Mouse (Mus musculus) adrenal gland, adult (tissue): ENCODE data around the gene Ttc13.

Source experiments
- DNase-seq, 2 experiments: peaks; one replicate each; pipeline ENCODE4 v3.0.0; 2022 to 2023; ENCODE audit warnings: low spot score in 1 of 2; ENCODE audit not compliant: inconsistent age in 2 of 2

Ttc13 gene

DNA sequence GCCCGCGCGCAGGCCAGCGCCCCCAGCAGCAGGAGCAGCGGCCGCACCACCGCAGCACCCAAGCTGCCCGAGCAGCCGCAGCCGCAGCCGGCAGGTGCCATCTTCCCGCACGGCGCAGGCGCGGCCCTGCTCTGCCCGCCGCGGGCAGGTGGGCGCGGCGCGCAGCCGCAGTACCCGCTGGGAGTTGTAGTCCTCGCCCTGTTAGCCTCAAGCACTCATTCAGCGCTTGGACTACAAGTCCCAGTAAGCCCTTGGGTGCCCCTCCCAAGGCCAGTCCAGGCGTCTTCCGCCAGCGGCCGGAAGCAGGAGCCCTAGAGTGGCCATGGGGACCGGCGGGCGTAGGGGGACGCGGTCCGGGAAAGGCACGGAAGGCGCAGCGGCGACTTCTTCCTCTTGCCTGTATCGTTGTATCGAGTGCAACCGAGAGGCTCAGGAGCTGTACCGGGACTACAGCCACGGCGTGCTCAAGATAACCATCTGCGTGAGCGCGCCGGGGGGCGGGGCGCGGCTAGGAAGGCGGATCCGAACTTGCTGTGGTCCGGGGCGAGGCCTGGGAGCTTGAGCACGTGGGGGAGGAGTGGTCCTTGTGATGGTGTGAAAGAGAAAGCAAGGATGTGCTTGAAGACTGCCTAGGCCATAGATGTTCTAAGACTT lies at the start of gene Ttc13, which contains the start of gene Arv1:
Gene Ttc13, minus strand, starts transcription at position 122 of the 654 bp plus-strand sequence.
Gene Arv1, plus strand, starts transcription at position 278 of the 654 bp plus-strand sequence.
- DNase-seq: peak; percentile 97 to 98

DNA sequence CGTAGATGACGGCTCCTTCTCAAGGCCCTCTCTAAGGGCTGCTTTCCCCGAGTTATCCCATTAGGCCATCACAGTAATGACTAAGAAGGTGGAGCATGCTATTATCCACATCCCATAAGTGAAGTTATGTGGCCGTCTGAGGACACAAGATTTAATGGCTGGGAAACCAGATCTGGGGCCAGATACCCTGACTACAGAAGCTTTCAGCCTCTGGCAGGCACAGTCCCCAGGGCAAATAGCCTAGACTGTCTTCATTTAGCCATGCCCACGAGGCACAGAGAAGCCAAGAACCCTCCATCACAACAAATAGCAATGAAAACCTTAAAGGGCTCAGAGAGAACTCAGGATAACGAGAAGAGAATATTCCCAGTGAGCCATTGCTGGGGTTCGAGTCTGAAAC lies 41.3 kb upstream of the Ttc13 start:
- no peak for DNase-seq

- no peak for DNase-seq
Measured at GRCm38 (mm10) chr8:124758544-124758943, 36.8 kb upstream of the Ttc13 start.

DNA sequence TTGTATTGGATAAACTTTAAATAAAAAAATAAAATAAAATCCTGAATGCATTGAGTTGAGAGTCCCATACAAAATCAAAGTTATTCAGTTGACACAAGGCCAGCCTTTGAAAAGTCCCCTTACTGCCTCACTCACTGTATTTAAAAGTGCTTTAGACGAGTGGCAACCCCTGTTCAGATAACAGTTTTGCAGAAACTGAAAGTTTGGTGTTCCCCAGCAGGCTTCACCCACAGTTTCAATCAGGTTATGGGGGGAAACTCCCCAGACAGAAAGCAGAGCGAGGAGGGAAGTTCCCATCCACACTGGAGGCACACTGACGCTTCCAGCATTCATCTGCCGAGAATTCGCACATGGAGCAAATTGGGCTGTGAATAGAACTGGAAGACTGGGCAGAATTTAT lies 34.8 kb upstream of the Ttc13 start:
- no peak for DNase-seq

DNA sequence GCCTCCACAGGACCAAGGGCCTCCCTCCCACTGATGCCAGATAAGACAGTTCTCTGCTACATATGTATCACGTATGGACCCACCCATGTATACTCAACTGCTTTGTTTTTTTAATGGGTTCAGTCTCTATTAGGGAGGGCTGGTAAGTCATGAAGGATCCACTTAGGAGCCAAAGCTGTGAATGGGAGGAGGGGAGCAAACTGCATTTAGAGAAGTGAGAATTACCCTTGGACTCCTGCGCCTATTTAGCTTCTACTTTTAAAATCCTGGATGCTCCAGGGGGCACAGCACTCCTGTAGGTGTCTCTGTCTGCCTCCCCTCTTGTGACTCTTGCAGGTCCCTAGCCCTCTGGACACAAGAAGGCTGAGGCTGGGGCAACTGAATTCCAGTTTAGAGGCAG lies 34.4 kb upstream of the Ttc13 start:
- DNase-seq: no peak

DNA sequence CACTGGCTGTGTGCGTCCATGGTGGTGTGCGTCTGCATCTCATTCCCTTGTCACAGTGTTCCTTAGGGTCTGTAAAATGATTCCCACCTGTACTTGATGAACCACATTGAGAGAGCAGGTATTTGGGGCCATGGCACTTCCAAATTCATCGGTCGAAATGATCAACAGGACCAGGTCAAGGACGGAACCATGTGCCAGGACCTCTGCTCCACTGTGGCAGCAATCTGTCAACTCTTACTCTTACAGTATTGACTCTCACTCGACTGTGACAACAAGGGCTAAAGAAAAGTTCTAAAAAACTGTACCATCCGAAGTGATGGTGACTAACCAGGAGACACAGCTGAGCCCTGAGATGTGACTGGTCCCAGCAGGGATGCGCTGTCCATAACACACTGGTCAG lies 33.7 kb upstream of the Ttc13 start:
- DNase-seq: no peak

DNA sequence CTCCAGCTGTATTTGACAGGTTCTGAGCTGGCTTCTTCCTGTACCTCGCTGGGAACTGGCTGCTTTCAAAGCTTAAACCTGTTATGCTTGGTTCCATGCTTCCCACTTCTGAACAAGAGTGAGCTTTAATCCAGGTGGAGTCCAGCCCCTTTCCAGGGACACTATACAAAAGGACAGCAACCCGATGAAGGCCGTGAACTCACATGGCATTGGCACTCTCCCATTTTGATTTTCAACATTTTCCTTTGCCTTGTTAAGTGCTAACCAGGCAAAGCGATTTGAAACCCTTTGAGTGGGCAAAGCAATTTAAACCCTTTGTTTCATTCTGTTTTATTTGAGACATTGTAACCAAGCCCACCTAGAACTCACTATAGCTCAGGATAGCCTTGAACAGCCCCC lies 33.0 kb upstream of the Ttc13 start:
- no peak for DNase-seq

- no peak for DNase-seq
Measured at GRCm38 (mm10) chr8:124754101-124754791, 32.5 kb upstream of the Ttc13 start.

DNA sequence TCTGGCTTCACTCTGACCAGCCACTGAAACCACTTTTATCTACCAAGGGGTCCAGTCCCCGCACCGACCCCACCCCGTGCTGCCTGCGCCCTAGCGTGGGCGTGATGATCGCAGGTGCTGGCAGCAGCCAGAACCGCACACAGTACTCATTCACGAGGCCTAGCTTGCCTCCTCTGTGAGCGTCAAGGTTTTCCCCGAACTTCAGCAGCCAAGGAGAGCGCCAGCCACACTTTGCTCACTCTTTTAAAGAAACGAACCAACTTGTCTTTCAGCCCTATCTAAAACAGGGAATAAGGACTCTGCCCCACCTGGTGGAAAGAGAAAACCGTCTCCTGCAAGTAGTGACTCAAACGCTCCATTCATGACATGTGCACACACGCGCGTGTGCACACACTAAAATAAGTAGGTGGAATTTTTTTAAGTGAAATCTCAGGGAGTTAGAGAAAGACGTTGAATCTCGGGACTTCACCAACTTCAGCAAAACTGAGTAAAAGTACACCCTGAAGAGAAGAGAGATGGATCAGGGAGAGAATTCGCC lies 30.6 kb upstream of the Ttc13 start:
- no peak for DNase-seq

DNA sequence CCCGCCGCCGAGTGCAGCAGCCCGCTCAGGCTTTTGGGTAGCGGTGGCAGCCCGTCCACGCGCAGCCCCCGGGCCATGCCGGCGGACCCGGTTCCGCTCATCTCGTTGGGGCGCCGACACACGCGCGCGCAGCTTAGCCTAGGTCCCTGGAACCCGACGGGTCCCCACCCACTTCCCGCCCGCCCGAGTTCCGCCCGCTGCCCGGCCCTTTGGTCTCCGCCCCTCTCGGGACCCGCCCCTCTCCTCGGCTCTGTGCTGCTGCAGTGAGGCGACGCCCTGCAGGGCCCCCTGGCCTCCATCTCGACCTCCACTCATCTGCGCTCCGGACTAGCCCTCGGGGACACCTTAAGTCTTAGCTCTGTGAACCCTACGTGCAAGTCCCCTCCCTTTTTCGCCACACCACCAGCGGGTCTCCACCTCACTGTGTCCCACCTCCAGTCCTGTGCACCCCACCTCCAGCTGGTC lies 30.0 kb upstream of the Ttc13 start, which contains the start of gene Fam89a:
Gene Fam89a, minus strand, starts transcription at position 124 of the 465 bp plus-strand sequence.
- peak; percentile 35 to 74 for DNase-seq

DNA sequence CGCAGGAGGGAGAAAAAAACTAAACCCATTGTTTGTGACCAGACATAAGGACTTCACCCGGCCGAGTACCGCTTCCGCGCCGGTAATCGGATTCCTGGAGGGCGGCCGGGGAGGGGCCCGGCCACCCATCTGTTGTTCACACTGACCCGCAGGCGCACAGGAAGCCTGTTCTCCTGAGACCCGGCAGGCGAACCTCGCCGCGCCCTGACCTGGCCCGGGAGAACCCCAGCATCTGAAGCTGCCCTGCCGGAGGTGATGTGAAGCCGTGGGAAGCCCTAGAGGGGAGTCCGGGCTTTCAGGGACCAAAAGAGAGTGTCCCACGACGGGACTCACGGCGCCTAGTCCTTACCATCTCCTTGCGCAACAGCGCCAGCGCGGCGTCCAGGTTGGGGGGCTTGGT lies 29.4 kb upstream of the Ttc13 start:
- peak in 1 of 2 experiments; percentile 35 for DNase-seq

DNA sequence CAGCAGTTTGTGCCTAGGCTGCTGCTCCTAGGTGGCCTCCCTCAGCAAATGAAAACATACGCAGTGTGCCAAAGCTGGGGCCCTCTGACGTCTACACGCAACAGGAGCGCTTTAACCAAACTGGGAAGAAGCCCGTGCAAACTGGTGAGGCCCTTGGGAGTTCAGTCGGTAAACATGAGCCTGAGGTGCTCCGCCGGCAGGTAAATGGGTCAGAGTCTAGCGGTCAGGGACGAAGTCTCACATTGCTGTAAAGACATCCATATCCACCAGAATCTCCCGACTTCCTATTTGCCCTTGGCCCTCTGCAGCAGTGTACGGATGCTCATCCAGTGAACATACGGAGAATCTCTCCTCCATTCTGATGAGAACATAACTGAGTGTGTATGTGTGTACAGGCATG lies 24.9 kb upstream of the Ttc13 start:
- no peak for DNase-seq

DNA sequence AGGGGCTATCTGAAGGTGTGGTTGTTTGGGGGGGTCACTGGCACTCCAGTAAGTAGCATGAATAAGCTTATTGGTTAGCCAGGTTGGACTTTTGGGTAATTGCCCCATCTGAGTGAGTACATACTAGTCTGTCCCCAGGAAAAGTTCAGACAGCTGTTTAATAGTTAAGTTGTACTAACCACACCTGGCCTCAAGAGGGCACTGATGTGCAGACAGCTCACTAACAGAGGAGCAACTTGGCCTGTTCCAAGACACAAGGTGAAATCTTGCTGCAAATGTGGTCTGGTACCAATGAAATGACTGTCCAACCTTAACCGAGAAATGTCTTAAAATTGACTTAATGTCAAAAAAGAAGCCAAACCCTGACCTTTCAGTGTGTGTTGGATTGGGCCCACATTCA lies 17.5 kb upstream of the Ttc13 start:
- DNase-seq: no peak

DNA sequence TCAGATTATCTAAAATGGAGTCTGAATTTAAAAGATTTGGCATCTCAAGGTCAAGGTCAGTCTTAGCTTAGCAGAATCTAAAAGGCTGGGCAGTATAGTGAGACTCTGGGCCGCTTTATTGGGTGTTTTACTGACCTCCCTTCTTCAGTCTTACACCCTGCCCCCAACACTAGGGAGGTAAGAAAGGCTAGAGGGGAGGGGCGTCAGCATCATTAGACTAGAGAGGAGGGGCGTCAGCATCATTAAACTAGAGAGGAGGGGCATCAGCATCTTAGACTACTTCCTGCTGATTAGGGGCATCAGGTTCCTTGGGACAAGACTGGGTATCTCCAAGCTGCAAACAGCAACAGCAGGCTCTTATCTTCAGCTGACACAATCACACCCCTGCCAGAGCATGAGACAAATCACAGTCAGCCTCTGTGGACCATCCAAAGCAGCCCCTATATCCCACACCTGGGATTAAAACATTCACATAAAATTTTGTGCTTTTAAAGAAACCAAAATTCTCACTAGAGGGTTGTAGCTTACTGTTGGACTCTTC lies 13.7 kb upstream of the Ttc13 start:
- no peak for DNase-seq

DNA sequence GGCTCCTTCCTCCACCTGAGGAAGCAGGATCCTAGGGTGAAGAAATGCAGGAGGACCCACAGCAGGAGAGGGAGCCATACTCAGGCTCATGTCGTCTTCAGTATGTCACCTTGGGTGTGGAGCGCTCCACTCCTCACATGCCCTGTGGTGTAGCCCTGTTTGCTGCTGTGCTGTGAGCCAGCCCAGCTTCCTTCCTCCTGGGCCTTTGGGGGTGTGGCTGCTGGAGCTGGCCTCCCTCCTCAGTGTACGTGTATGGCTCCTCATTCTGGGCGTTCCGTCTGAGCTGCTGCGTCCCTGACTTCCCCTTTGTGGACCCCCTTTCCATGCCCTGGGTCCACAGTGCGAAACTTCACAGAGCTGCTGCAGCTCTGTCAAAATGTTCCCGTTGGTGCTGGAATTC lies 11.0 kb upstream of the Ttc13 start:
- DNase-seq: no peak

DNA sequence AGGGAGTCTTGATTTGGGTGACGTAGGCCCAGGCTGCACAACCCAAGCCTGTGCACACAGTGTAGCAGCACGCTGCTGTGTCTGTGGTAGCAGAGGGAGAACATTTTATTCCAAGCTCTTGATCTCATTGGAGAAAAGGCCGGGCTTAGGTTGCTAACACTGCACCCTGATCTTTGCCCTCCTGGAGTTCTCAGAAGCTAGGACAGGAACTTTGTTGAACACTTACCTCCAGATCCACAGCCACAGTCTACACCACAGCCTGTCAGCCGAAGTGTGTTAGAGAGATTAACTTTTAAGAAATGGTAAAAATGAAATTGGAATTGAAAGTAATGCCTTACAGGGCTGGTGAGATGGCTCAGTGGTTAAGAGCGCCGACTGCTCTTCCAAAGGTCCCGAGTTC lies 2.5 kb upstream of the Ttc13 start:
- DNase-seq: no peak

- DNase-seq: no peak
Measured at GRCm38 (mm10) chr8:124720938-124721861, 583 bp downstream of the Ttc13 start.

- no peak for DNase-seq
Measured at GRCm38 (mm10) chr8:124720133-124720532, 1.6 kb downstream of the Ttc13 start.

- DNase-seq: no peak
Measured at GRCm38 (mm10) chr8:124715736-124716135, 6.0 kb downstream of the Ttc13 start.

GRCm38 (mm10) chr8:124713207-124713606 lies 8.6 kb downstream of the Ttc13 start:
- DNase-seq: no peak

GRCm38 (mm10) chr8:124705823-124706222 lies 16.0 kb downstream of the Ttc13 start:
- no peak for DNase-seq
